Mouse (Mus musculus) ES-Bruce4 (cell line): ENCODE measurements around the gene Stim2.

Experiments
- CTCF ChIP-seq: IDR thresholded peaks from one replicate; pipeline ENCODE4 v1.8.1; 2011; ENCODE audit warnings: low read depth, low read length
- POLR2A ChIP-seq: IDR thresholded peaks from one replicate; pipeline ENCODE4 v1.8.1; 2011; ENCODE audit warnings: low read length; ENCODE audit not compliant: insufficient read depth

DNA sequence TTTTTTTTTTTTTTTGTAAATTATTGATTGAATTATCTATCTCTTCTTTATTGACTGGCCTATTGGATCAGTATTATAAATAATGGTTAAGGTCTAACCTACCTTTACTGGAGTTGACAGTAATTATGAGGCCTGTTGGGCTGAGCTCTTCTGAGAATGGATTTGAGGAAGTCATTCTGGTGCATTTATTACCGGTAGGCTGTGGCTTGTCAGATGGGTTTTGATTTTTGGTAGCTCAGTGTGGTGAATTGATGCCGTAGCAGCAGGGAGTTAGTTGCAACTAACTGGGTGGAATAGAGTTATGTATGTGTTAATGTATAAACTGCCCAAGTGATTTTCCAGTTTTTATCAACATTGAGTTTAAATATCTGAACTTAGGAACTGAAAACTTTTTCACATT lies 72.2 kb downstream of the Stim2 start:
- TF ChIP-seq CTCF (no peak), POLR2A (no peak)
